Mouse (Mus musculus): ENCODE results near the gene Rgs8.

GRCm38 (mm10) chr1:153623036-153623435 is 29.8 kb upstream of the Rgs8 start:
- TF ChIP-seq CTCF (IDR thresholded peaks at IDR 0.05; ENCODE audit: extremely low read depth, insufficient read depth, low read length) (no peak), POLR2A (IDR thresholded peaks at IDR 0.05; ENCODE audit: extremely low read depth, insufficient read depth, low read length) (no peak)
